Mouse (Mus musculus) gastrocnemius, postnatal 14 days (tissue): ENCODE results near the gene Ccdc60. TPM values are rescaled to one million over a fixed set of nuclear protein-coding genes. Genes with fewer than 3 reads are reported as not detected.

Experiments
- DNase-seq: peaks from one replicate; pipeline ENCODE4 v3.0.0; 2021; ENCODE audit warnings: mixed read lengths
- intact Hi-C: fragments of 180-260 bp; cut with DNase I; formaldehyde crosslinking; loops from one replicate; pipeline ENCODE4 v1.15.1; 2025; ENCODE audit warnings: low total_unique reads
- total RNA-seq, 2 experiments: library from RNA; stranded (reverse); gene quantifications; 2 replicates each; pipeline ENCODE4 v1.2.3; 2021

Ccdc60 gene
- total RNA-seq, 2 experiments from 2014 or later, result not detected

- DNase-seq, result no peak
- intact Hi-C loops, result no loop called here
Measured at GRCm38 (mm10) chr5:116274818-116275217, 14.0 kb downstream of the Ccdc60 start.

- DNase-seq, result no peak
- intact Hi-C loops, result no loop called here
Measured at GRCm38 (mm10) chr5:116274365-116274764, 14.4 kb downstream of the Ccdc60 start.

GRCm38 (mm10) chr5:116271511-116272227 lies 17.1 kb downstream of the Ccdc60 start:
- intact Hi-C loops, result no loop called here
- DNase-seq, result no peak

GRCm38 (mm10) chr5:116269212-116270145 lies 19.3 kb downstream of the Ccdc60 start:
- intact Hi-C loops, result no loop called here
- no peak for DNase-seq

- no peak for DNase-seq
- intact Hi-C loops, result no loop called here
Measured at GRCm38 (mm10) chr5:116262689-116263088, 26.1 kb downstream of the Ccdc60 start.

- intact Hi-C loops, result no loop called here
- no peak for DNase-seq
Measured at GRCm38 (mm10) chr5:116261944-116262343, 26.8 kb downstream of the Ccdc60 start.

- intact Hi-C loops, result no loop called here
- no peak for DNase-seq
Measured at GRCm38 (mm10) chr5:116260356-116260755, 28.4 kb downstream of the Ccdc60 start.

- intact Hi-C loops, result no loop called here
- no peak for DNase-seq
Measured at GRCm38 (mm10) chr5:116258321-116258860, 30.4 kb downstream of the Ccdc60 start.

GRCm38 (mm10) chr5:116253914-116254313 lies 34.9 kb downstream of the Ccdc60 start:
- DNase-seq, result no peak
- intact Hi-C loops, result no loop called here

- intact Hi-C loops, result no loop called here
- no peak for DNase-seq
Measured at GRCm38 (mm10) chr5:116252186-116252585, 36.6 kb downstream of the Ccdc60 start.

- DNase-seq, result no peak
- intact Hi-C loops, result no loop called here
Measured at GRCm38 (mm10) chr5:116246642-116247041, 42.1 kb downstream of the Ccdc60 start.

GRCm38 (mm10) chr5:116244476-116244875 lies 44.3 kb downstream of the Ccdc60 start:
- no peak for DNase-seq
- intact Hi-C loops, result no loop called here

GRCm38 (mm10) chr5:116243622-116244021 lies 45.2 kb downstream of the Ccdc60 start:
- intact Hi-C loops, result no loop called here
- DNase-seq, result no peak

GRCm38 (mm10) chr5:116231841-116232643 lies 56.7 kb downstream of the Ccdc60 start:
- DNase-seq, result peak; percentile 38
- intact Hi-C loops, result loop anchor here (2.0 to 10.0 kb wide), 4 partner anchors 153 to 360 kb away; partner anchors contain the start of gene Srrm4

GRCm38 (mm10) chr5:116228414-116228813 lies 60.4 kb downstream of the Ccdc60 start:
- intact Hi-C loops, result no loop called here
- DNase-seq, result no peak

GRCm38 (mm10) chr5:116224023-116224422 lies 64.8 kb downstream of the Ccdc60 start:
- intact Hi-C loops, result no loop called here

GRCm38 (mm10) chr5:116221916-116222315 lies 66.9 kb downstream of the Ccdc60 start:
- no peak for DNase-seq
- intact Hi-C loops, result no loop called here

More at GRCm38 (mm10) chr5:116224023-116224422, 64.8 kb downstream of the Ccdc60 start:
- no peak for DNase-seq

GRCm38 (mm10) chr5:116219288-116219687 lies 69.5 kb downstream of the Ccdc60 start:
- intact Hi-C loops, result loop anchor here (10.0 kb wide), 1 partner anchor 184 kb away; no protein-coding TSS in a partner anchor
- DNase-seq, result no peak

- intact Hi-C loops, result loop anchor here (5.0 to 10.0 kb wide), 2 partner anchors 90 to 178 kb away; no protein-coding TSS in a partner anchor
- DNase-seq, result no peak
Measured at GRCm38 (mm10) chr5:116212706-116213105, 76.1 kb downstream of the Ccdc60 start.
